Mouse (Mus musculus) erythroblast, embryonic 14.5 days (primary cell): ENCODE data around the gene Ncmap.

Experiments used
- GATA1 ChIP-seq: IDR thresholded peaks from 2 replicates; pipeline ENCODE4 v1.6.1; 2012; ENCODE audit warnings: low read length, inconsistent platforms, mixed read lengths
- TAL1 ChIP-seq: IDR thresholded peaks from 3 replicates; pipeline ENCODE4 v1.6.1; 2012; ENCODE audit warnings: low read length, inconsistent platforms, mixed read lengths

GRCm38 (mm10) chr4:135382316-135382715, 15.7 kb downstream of the Ncmap start:
- TF ChIP-seq TAL1 (no peak), GATA1 (no peak)
